Mouse (Mus musculus): ENCODE measurements around the gene Tenm4. TPM values are rescaled to one million over a fixed set of nuclear protein-coding genes. Genes with fewer than 3 reads are reported as not detected.

Tenm4 gene
- total RNA-seq, 2 experiments from 2014 or later = 1.0 to 1.9 TPM

DNA sequence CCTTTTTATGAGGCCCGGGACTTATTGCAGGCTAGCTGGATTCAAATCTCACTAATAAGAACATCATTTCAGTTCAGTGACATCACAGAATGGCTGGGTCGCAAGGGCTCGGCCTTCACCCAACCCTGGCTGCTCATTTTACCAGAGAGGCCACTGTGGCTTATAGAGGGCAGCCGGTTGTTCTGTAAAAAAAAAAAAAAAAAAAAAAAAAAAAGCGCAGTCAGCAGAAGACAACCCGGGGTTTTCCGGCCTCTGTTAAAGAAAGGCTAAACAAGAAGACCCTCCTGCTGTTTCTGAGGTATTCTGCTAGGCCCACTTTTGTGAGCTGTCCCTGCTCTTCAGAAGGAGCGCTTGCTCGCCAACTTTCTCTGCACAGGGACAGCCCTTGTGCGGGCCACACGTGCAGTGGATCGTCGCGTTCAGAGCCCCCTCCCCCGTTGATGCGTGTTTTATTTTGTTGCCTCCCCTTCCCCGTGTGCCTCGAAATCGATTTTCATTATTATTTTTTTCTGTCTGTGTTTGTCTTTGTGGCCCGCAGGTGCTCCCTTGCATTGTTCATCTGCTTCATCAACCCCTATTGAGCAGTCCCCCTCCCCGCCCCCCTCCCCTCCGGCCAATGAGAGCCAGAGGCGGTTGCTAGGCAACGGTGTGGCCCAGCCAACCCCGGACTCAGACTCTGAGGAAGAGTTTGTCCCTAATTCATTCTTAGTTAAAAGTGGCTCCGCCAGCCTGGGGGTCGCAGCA is 472.6 kb downstream of the Tenm4 start:
- DNase-seq (ENCODE audit: low spot score) = no peak

DNA sequence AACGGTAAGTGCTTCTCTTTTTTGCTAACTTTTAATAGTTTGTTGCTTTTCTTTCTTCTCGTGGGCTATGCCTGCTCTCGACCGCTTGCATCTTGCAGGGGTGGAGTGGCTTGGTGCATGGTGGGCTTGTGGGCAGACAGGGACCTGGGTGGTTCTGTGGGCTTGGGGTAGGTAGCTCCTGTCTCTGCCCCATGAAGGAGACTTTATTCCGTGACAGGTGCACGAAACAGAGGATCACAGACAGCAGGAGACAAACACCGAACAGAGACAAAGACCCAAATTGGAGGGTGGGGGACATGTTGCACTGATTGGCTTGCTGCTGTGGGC is 473.1 kb downstream of the Tenm4 start:
- DNase-seq (ENCODE audit: low spot score) = no peak

DNA sequence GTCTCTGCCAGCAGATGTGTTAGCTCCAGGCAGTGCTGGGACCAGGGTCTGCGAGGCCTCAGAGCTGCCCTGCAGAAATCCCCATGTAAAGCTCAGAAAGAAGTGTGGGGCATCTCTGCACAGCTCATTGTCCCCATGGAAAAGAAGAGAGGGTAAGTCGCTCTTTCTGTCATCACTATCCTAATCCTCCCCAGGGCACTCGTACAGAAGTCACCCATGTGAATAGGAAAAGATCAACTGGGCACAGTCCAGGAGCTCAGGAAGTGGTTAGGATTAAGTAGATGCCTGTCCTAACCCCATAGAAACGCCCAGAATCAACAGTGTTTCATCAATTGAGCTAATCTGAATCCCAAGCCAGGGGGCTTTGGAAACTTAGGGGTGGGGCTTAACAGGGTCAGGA is 476.6 kb downstream of the Tenm4 start:
- no peak for DNase-seq (ENCODE audit: low spot score)

DNA sequence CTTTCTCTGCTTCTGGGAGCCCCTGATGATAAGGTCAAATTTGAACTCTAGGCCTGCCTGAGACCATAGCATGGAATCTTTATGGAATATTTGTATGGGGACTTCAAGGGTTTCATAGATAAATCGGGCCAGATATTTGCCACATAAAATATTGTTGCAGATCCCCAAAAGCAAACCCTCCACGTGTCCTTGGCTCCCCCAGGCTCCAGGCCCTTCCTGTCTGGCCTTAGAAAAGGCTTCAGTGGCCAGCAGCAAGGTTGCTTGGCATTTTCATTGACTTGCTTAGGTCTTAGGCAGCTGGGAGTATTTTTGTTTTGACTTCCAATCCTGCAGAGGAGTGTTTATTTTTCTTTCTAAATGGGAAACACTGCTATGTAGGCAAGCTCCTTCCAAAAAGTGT is 477.6 kb downstream of the Tenm4 start:
- no peak for DNase-seq (ENCODE audit: low spot score)

GRCm38 (mm10) chr7:96649171-96649570 is 478.1 kb downstream of the Tenm4 start:
- DNase-seq (ENCODE audit: low spot score) = no peak

DNA sequence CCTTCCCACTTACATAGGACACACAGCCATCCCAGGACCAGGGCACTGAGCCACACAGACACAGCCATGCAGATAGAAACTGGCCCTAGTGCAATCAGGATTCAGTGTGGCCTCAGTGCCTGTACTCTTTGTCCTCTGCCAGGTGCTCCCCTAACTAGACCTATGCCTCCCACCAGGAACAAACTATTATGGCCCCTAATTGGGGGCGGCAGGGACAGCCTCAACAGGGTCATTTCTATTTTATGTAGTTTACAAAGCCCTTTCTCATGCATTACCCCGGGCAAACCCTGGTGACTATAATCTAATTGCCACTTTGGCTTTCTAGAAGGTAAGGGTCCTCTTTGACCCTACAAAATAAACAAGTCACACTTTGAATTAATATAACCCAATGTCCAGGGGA is 479.4 kb downstream of the Tenm4 start:
- DNase-seq (ENCODE audit: low spot score) = no peak

GRCm38 (mm10) chr7:96651055-96651454 is 480.0 kb downstream of the Tenm4 start:
- DNase-seq (ENCODE audit: low spot score) = no peak

DNA sequence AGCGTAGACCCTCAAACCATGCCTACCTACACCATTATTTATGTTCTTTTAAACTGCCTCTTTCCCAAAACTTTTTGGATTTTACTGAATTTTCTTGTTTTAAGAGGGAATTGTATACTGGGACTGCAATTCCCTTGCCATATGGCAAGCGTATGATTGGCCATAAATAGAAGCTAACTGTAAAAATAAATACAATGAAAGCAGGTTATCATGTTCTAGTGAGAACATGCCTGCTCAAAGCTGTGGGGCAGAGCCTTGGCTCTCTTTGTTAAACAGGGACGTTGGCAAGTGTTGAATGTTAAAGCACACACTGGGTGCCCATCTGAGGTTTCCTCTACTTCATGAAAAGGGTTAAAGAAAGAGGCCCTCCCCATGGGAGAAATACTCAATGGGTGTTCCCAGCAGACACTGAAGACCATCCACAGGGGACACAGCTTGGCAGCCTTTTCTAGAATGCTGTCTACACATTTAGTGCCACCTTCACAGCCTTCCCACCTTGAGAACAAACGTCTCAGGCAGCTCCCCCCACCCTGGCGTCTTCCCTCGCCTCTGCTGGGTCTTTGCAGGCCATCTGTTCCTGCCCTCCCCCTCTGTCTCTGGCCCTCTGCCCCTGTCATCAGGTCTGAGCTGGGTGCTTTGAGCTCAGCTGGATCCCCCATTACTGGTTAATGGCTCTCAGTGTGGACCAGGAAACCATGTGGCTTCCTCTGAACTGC is 480.7 kb downstream of the Tenm4 start:
- no peak for DNase-seq (ENCODE audit: low spot score)

GRCm38 (mm10) chr7:96652844-96653243 is 481.8 kb downstream of the Tenm4 start:
- no peak for DNase-seq (ENCODE audit: low spot score)

DNA sequence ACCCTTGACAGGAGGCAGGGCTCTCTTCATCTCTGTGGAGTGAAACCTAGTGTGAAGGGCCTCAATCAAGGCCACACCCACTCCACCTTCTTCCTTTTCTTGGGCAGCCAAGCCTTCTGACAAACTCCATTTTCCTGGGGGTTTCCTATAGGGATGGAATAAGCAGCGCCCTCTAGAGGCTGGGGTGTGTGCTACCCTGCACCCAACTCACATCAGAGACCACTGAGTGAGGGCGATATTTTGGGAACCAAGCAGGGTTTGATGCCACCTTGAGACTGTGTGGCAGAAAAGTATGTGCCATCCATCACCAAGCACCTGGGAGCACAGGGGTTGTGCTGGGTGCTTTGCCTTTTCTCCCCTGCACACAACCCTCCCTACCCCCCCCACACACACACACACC is 483.2 kb downstream of the Tenm4 start:
- no peak for DNase-seq (ENCODE audit: low spot score)

- DNase-seq (ENCODE audit: low spot score) = no peak
Measured at GRCm38 (mm10) chr7:96655096-96655716, 484.2 kb downstream of the Tenm4 start.

- no peak for DNase-seq (ENCODE audit: low spot score)
Measured at GRCm38 (mm10) chr7:96657101-96657830, 486.2 kb downstream of the Tenm4 start.

DNA sequence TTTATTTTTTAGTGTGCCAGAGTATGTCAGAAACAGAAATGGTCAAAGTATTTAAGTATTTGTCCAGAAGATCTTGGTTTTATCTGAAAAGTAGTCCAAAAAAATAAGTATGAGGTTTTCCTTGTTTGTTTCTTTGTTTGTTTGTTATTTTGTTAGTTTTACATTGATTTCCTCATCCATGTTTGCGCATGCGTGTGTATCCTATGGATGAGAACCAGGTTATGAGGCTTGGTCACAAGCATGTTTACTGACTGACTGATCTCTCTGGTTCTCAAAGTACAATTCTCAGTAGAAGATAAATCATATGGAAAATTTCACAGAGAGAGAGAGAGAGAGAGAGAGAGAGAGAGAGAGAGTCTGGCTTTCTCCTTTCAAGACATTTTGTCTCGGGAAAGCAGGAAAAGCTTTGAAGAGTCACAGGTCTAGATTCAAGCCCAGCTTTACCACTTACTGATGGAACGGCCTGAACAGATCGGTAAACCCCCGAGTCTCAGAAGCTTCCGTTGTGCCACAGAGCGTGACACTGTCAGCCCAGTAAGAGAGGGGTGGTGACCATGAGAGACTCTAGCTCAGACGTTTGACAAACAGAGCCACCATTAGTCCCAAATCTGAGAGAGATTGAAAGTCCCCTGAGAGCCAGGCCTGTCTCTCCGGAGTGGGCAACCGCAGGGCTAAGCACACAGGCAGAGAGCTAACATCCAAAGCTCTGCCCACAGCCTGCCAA is 487.0 kb downstream of the Tenm4 start:
- DNase-seq (ENCODE audit: low spot score) = no peak

DNA sequence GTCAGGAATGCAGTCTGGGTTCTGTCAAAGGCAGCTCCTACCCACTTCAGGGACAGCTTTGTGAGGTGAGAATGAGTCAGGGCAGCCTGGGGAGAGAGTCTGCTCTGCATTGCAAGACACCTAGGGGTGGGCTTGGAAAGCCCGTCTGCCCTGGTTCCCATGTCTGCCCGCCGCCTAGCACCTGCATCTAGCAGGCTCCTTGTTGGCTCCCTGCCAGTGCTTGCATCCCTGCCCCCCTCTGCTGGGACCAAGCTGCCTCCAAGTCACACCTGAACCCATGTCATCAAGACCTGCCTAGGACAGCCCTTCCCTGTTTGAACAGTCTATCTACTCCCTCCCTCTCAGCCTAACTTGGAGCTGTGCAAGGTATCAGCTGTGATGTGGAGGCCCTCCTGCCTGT is 489.9 kb downstream of the Tenm4 start:
- no peak for DNase-seq (ENCODE audit: low spot score)

DNA sequence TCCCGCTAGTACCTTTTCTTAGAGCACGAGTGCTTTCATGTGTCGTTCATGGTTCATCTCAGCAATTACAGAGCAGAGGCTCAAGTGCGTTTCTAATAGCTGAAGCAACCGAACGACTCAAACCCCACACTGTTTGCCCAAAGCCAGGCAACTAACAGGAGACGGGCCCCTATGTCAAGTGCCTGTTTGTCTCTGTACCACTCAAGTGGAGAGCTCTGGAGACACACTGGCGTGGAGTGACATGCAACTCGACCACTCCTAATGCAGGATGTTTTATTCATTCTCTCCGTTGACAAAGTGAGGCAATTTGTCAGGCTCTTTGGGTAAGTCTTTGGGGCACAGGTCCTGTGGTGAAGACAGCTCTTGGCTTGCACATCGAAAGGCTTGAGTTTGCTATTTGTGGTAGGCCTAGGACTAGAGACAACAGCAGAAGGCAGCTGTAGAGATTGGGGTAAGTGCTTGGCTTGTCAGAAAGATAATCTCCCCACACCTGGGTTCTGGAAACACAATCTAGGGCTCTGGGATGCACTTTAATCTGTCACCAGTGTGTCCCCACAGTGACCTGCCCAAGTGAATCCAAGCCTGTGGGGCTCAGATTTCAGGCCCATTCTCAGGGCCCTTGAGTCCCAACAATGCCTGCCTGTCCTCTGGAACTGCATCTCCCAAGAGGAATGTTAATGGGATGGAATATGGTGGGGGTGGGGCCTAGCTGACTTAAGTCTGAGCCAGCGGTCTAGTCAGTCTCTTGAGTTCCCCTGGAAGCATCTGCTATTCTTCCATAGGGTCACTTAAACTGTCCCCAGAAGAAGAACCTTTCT is 490.5 kb downstream of the Tenm4 start:
- DNase-seq (ENCODE audit: low spot score) = no peak

DNA sequence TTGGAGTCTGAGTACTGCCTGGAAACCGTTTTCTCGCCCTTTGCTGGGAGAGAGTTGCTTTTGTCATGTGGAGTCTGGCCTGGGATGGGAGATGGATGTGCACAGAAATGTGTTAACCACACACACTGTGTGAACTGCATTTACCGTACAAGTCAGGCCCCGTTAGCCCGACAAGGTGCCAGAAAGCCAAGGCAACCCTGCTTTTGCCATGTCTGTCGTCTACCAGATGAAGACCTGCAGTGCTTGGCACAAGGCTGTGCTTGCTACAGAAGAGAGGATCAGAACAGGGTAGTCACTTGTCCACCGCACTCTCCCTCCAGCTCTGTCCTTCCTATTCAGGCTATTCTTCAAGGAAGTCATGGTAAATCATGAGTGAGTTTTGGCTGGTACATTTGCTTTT is 492.3 kb downstream of the Tenm4 start:
- no peak for DNase-seq (ENCODE audit: low spot score)

GRCm38 (mm10) chr7:96666366-96666896 is 495.4 kb downstream of the Tenm4 start:
- no peak for DNase-seq (ENCODE audit: low spot score)

- no peak for DNase-seq (ENCODE audit: low spot score)
Measured at GRCm38 (mm10) chr7:96667688-96668087, 496.6 kb downstream of the Tenm4 start.

DNA sequence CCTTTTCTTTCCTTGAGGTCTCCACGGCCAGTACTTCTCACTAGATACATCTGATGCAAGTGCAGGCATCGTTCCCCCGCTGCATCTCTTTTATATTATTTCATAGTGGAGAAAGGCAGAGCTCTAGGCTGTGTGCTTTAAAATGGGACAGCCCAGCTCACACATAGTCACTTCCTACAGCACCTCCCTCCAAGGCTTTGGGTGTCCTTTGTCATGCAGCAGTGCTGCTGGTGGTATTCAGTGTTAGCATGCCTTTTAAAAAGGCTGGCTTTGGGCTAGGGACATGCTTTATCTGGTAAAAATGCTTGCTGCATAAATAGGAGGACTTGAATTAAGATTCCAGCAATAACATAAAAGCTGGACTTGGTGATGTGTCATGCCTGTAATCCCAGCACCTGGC is 499.0 kb downstream of the Tenm4 start:
- DNase-seq (ENCODE audit: low spot score) = no peak

GRCm38 (mm10) chr7:96672322-96672914 is 501.4 kb downstream of the Tenm4 start:
- DNase-seq (ENCODE audit: low spot score) = no peak
